Mouse (Mus musculus) midbrain, embryonic 11.5 days (tissue): ENCODE data around the gene Btla. TPM values are rescaled to one million over a fixed set of nuclear protein-coding genes. Genes with fewer than 3 reads are reported as not detected.

Source experiments
- ATAC-seq: fragments of 200-750 bp; cut with Nextera tagmentation; 2 replicates; pipeline ENCODE4 v1.8.0; 2017; ENCODE audit warnings: moderate TSS enrichment, moderate library complexity; ENCODE audit not compliant: low FRiP score
- DNase-seq: peaks from one replicate; pipeline ENCODE4 v3.0.0; 2015; ENCODE audit warnings: low spot score; ENCODE audit errors: missing footprints
- H3K27ac ChIP-seq: fragments of 300-500 bp; sonication (generic); 2 replicates; pipeline ENCODE4 v1.5.1; 2014; ENCODE audit warnings: low read depth, low read length
- H3K27me3 ChIP-seq: fragments of 300-500 bp; sonication (generic); 2 replicates; pipeline ENCODE4 v1.6.1; 2014; ENCODE audit warnings: mild to moderate bottlenecking, low read length, moderate library complexity, mixed read lengths; ENCODE audit not compliant: control insufficient read depth, insufficient read depth
- H3K36me3 ChIP-seq: fragments of 300-500 bp; sonication (generic); 2 replicates; pipeline ENCODE4 v1.6.1; 2014; ENCODE audit warnings: mild to moderate bottlenecking, low read length, moderate library complexity, mixed read lengths; ENCODE audit not compliant: control insufficient read depth, insufficient read depth
- H3K4me1 ChIP-seq: fragments of 300-500 bp; sonication (generic); 2 replicates; pipeline ENCODE4 v1.6.1; 2014; ENCODE audit warnings: low read length; ENCODE audit not compliant: control insufficient read depth, insufficient read depth
- H3K4me2 ChIP-seq: fragments of 300-500 bp; sonication (generic); 2 replicates; pipeline ENCODE4 v1.6.1; 2014; ENCODE audit warnings: mild to moderate bottlenecking, moderate library complexity
- H3K4me3 ChIP-seq: fragments of 300-500 bp; sonication (generic); 2 replicates; pipeline ENCODE4 v1.5.1; 2014; ENCODE audit warnings: low read depth, low read length
- H3K9ac ChIP-seq: fragments of 300-500 bp; sonication (generic); 2 replicates; pipeline ENCODE4 v1.6.1; 2014; ENCODE audit warnings: low read length
- H3K9me3 ChIP-seq: fragments of 300-500 bp; sonication (generic); 2 replicates; pipeline ENCODE4 v1.6.1; 2016; ENCODE audit warnings: low read length; ENCODE audit not compliant: control insufficient read depth
- WGBS: fragments of 180-500 bp; shearing (Covaris S2); extraction: QIAGEN DNeasy Blood & Tissue Kit; methylation state at CpG from one replicate; pipeline ENCODE4 v1.1.7; 2014; 5-methylcytosine and 5-hydroxymethylcytosine counted together
- polyA plus RNA-seq: library from polyadenylated mRNA; unstranded; fragments of >200 nt; fragmentation: Nextera tagmentation; extraction: Ambion mirVana; gene quantifications from 2 replicates; pipeline ENCODE4 v1.2.1, GENCODE M21; 2014

Gene Btla
- polyA plus RNA-seq, 1 experiment from 2014 or later: 0.45 TPM

DNA sequence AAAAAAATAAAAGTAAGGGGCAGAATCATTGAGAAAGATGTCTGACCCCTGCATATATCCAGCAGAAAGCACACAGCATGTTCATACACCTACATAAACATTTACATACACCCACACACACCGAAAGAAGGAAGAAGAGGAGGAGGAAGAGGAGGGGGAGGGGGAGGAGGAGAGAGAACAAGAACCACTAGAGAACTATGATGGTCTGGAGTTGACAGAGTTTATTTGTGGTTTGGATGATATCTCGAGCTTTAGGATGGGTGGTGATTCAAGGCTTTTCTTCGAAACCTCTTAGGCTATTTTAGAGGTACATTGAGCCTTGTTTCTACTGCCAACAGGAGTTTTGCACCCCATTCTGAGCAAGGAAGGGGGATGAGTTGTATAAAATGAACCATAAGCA is 1.3 kb upstream of the Btla start:
- H3K4me1 ChIP-seq: no peaks in the 10 kb centered on the region
- H3K27ac ChIP-seq: no peak overlapping the region
- 84% methylated on average over 3 of the region's 3 CpGs for WGBS
- H3K4me3 ChIP-seq: no peak overlapping the region
- no peak for ATAC-seq
- H3K9ac ChIP-seq: no peak overlapping the region
- no peaks in the 10 kb centered on the region for H3K9me3 ChIP-seq
- H3K36me3 ChIP-seq: no peaks in the 10 kb centered on the region
- H3K4me2 ChIP-seq: no peak overlapping the region
- H3K27me3 ChIP-seq: no peaks in the 10 kb centered on the region
- DNase-seq: no peak

DNA sequence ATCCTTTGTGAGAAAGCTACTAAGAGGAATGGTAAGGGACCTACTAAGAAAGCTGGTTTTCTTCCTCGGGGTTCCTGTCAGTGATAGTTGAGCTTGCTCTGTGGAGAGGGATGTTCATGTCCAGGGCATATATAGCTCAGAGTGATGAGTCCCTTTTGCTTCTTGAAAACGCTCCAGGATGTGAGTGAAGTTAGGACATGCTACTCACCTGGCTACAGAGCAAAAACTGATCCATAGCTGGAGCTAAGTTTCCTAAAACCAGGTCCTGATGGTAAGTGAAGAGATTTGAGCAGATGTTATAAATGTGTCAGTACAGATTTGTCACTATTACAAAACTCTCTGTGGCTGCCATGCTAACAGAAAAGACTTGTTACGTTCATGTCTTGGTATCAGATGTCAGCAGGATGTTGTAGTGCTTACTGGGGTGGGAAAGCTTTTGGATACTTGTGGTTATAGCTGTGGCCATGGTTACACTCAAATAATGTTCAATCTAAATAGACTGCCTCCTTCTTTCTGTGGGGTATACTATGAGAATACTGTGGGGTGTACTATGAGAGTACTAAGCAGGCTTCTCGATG is 405 bp downstream of the Btla start:
- no peak overlapping the region for H3K4me3 ChIP-seq
- DNase-seq: peak; percentile 39
- 64% methylated on average over 4 of the region's 4 CpGs for WGBS
- no peaks in the 10 kb centered on the region for H3K4me1 ChIP-seq
- no peak overlapping the region for H3K4me2 ChIP-seq
- H3K36me3 ChIP-seq: no peaks in the 10 kb centered on the region
- H3K27ac ChIP-seq: no peak overlapping the region
- H3K27me3 ChIP-seq: no peaks in the 10 kb centered on the region
- H3K9me3 ChIP-seq: no peaks in the 10 kb centered on the region
- H3K9ac ChIP-seq: no peak overlapping the region
- ATAC-seq: no peak

DNA sequence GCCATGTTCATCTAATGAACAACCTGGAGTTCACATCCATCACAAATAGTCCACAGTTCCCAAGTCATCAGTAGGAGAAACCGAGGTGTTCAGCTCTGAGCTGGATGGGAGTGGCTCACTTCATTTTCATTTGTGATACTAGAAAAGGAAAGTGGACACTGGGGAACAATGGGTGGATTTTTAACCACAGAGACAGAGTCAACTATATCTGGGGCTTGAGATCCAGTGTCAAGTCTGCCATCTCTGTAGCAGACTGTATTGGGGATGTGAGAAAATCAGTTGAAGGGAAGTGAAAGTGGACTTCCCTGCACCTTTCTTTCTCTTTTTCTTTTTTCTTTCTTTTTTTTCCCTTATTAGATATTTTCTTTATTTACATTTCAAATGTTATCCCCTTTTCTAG is 2.9 kb downstream of the Btla start:
- H3K4me3 ChIP-seq: no peak overlapping the region
- ATAC-seq: no peak
- H3K27ac ChIP-seq: no peak overlapping the region
- DNase-seq: no peak
- no peaks in the 10 kb centered on the region for H3K27me3 ChIP-seq
- no peaks in the 10 kb centered on the region for H3K9me3 ChIP-seq
- no peaks in the 10 kb centered on the region for H3K4me1 ChIP-seq
- H3K9ac ChIP-seq: no peak overlapping the region
- 82% methylated on average over 1 of the region's 1 CpGs for WGBS
- H3K4me2 ChIP-seq: no peak overlapping the region
- H3K36me3 ChIP-seq: no peaks in the 10 kb centered on the region

DNA sequence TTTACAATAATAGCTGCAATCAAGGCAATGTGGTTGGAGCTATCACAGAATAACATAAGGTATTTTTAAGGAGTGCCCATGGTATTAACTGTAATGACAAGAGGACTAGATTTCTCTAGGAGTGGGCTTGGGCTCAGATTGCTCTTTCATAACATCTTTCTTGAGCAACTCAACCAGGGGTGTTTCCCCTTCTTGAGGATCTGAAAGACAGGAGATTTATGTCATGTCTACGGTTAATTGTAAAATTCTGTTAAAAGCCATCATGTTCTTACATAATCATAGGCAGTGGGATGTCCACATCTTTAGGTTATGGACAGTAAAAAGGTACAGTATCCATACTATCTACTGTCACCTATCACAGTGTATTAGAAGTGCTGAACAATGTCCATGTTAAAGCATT is 7.2 kb downstream of the Btla start:
- no peaks in the 10 kb centered on the region for H3K4me1 ChIP-seq
- H3K27ac ChIP-seq: no peak overlapping the region
- no peaks in the 10 kb centered on the region for H3K27me3 ChIP-seq
- H3K36me3 ChIP-seq: no peaks in the 10 kb centered on the region
- no peak for ATAC-seq
- H3K9ac ChIP-seq: no peak overlapping the region
- WGBS: 95% methylated on average over 1 of the region's 1 CpGs
- no peak overlapping the region for H3K4me2 ChIP-seq
- no peak overlapping the region for H3K4me3 ChIP-seq
- no peaks in the 10 kb centered on the region for H3K9me3 ChIP-seq
- DNase-seq: no peak

DNA sequence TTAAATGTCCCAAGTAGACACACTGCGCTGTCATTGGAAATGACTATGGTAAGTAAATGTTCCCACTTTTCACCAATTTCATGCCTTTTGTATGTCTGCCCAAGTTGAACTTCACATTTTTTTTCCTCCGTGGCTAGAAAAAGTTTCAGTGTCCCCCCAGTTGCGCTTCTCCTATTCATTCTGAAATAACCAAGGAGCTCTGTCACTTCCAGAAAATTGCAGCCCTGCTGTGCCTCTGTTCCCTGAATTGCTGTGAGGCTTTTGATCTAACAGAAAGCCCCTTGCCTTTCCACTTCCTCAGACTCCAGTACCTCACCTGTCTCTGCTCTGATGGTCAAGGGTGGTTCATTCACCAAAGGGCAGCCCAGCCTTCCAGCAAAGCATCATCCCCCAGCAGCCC is 8.9 kb downstream of the Btla start:
- H3K36me3 ChIP-seq: no peaks in the 10 kb centered on the region
- DNase-seq: no peak
- no peak overlapping the region for H3K4me2 ChIP-seq
- no peak overlapping the region for H3K27ac ChIP-seq
- no peak for ATAC-seq
- no peak overlapping the region for H3K4me3 ChIP-seq
- no peak overlapping the region for H3K9ac ChIP-seq
- no peaks in the 10 kb centered on the region for H3K9me3 ChIP-seq
- WGBS: 61% methylated on average over 3 of the region's 3 CpGs
- no peaks in the 10 kb centered on the region for H3K4me1 ChIP-seq
- H3K27me3 ChIP-seq: no peaks in the 10 kb centered on the region

DNA sequence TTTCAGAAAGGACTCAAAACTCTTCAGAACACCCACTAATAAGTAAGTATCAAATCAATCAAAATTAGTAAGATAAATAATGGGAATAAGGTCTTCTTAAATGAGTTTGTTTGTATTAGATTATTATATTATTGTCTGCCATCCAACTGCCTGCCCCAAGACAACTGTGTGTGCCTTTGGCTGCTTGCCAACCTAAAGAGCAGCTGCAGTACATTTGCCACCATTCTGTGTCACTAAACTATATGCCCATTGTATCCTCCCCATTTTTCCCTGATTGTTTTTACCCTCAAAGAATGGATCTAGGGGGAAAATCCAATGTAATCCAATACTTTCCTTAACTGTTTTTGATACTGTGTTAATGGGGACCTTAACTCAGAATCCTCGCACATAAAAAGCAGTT is 18.6 kb downstream of the Btla start:
- Histone ChIP-seq H3K9ac (no peak overlapping the region), H3K4me1 (no peaks in the 10 kb centered on the region), H3K4me3 (no peak overlapping the region), H3K27ac (no peak overlapping the region), H3K9me3 (no peaks in the 10 kb centered on the region), H3K36me3 (no peaks in the 10 kb centered on the region), H3K4me2 (no peak overlapping the region), H3K27me3 (no peaks in the 10 kb centered on the region)
- 100% methylated on average over 1 of the region's 1 CpGs for whole genome bisulfite sequencing
- no peak for DNase-seq
- no peak for ATAC-seq

DNA sequence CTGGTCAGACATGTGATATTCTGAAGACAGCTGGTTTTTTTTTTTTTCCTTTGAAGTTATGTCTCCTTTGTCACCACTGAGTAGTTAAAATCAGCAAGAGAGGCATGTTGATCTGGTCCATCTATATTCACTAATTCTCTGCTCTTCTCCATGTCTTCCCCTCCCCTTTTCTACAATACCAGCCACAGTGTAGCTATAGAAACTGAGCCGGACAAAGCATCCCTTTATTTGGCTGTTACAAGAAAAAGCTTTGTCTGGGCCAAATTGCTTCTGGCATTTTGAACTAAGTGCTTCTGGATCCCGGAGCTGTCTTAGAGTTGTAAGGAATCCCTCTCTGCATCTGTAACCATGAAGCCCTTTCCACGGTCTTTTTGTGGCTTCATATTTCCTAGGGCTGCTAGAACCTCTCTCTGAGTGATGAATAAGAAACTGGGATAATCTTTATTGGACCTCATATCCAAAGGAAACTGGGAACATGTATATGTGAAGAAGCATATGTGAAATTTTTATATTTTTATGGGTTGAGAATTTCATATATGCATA is 20.9 kb downstream of the Btla start:
- DNase-seq (peak; percentile 91), ATAC-seq (peak; percentile 86)
- 20% methylated on average over 3 of the region's 3 CpGs for WGBS
- Histone ChIP-seq H3K4me1 (no peaks in the 10 kb centered on the region), H3K36me3 (no peaks in the 10 kb centered on the region), H3K9ac (no peak overlapping the region), H3K4me3 (no peak overlapping the region), H3K27me3 (no peaks in the 10 kb centered on the region), H3K27ac (no peak overlapping the region), H3K9me3 (no peaks in the 10 kb centered on the region), H3K4me2 (no peak overlapping the region)

DNA sequence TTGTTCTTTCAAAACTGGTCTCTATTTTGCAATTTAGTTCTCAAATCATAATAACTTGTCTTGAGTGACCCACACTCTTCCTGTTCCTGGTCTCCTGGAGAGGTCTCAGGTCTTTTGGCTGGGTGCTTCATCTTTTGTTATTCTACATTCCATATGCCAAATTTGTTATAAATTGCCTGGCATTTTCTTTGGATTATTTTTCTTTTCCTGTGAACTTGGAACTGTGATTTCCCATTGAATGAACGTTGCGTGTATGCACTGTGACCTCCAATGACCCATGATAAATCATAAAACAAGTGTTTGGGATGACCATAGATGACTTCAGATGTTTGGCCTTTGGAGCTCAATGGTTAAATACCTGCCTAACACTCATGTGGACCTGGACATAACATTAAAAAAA is 25.6 kb downstream of the Btla start:
- H3K27me3 ChIP-seq: no peaks in the 10 kb centered on the region
- no peaks in the 10 kb centered on the region for H3K4me1 ChIP-seq
- DNase-seq: no peak
- no peak overlapping the region for H3K9ac ChIP-seq
- no peak overlapping the region for H3K27ac ChIP-seq
- H3K9me3 ChIP-seq: no peaks in the 10 kb centered on the region
- no peaks in the 10 kb centered on the region for H3K36me3 ChIP-seq
- H3K4me2 ChIP-seq: no peak overlapping the region
- 84% methylated on average over 2 of the region's 2 CpGs for WGBS
- no peak overlapping the region for H3K4me3 ChIP-seq
- ATAC-seq: no peak

DNA sequence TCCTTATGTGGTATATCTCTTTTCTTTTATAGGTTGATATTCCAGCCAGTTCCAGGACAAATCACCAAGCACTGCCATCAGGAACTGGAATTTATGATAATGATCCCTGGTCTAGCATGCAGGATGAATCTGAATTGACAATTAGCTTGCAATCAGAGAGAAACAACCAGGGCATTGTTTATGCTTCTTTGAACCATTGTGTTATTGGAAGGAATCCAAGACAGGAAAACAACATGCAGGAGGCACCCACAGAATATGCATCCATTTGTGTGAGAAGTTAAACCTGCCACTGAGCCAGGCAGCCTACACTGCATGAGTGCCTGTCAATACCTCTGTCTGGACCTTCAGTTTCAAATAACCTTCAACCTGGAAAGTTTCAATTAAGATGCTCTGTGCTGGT is 26.2 kb downstream of the Btla start:
- ATAC-seq (no peak), DNase-seq (no peak)
- Histone ChIP-seq H3K4me2 (no peak overlapping the region), H3K4me3 (no peak overlapping the region), H3K27me3 (no peaks in the 10 kb centered on the region), H3K4me1 (no peaks in the 10 kb centered on the region), H3K9ac (no peak overlapping the region), H3K9me3 (no peaks in the 10 kb centered on the region), H3K27ac (no peak overlapping the region), H3K36me3 (no peaks in the 10 kb centered on the region)
